Mouse (Mus musculus): ENCODE measurements around the gene Fmo5.

- TF ChIP-seq POLR2A (IDR thresholded peaks at IDR 0.05; ENCODE audit: low read depth, low read length) = no peak
- no peak for TF ChIP-seq CHD2 (IDR thresholded peaks at IDR 0.05; ENCODE audit: low read length)
- TF ChIP-seq CTCF (conservative IDR thresholded peaks at IDR 0.05 in 1 of 2, IDR thresholded peaks at IDR 0.05 in 1 of 2; ENCODE audit: low read depth in 2 of 2, low read length in 2 of 2) = no peak
- no peak for TF ChIP-seq E2F4 (IDR thresholded peaks at IDR 0.05; ENCODE audit: insufficient replicate concordance, low read depth, low read length)
- no peak for TF ChIP-seq GABPA (IDR thresholded peaks at IDR 0.05; ENCODE audit: insufficient replicate concordance, low read depth, low read length)
- no peak for TF ChIP-seq MAFK (IDR thresholded peaks at IDR 0.05; ENCODE audit: insufficient replicate concordance, low read length)
- no peak for TF ChIP-seq RCOR1 (conservative IDR thresholded peaks at IDR 0.05; ENCODE audit: low read depth, low read length)
- no peak for TF ChIP-seq ZC3H11A (IDR thresholded peaks at IDR 0.05; ENCODE audit: low read depth, low read length)
- TF ChIP-seq ZNF384 (IDR thresholded peaks at IDR 0.05; ENCODE audit: low read depth, low read length) = no peak
- TF ChIP-seq TBP (conservative IDR thresholded peaks at IDR 0.05; ENCODE audit: low read depth, low read length) = no peak
- no peak for TF ChIP-seq MAX (IDR thresholded peaks at IDR 0.05; ENCODE audit: low read length)
- no peak for TF ChIP-seq ETS1 (conservative IDR thresholded peaks at IDR 0.05; ENCODE audit: low read depth, low read length)
- no peak for TF ChIP-seq EP300 (IDR thresholded peaks at IDR 0.05; ENCODE audit: low read length)
These were observed 37.9 kb upstream of the Fmo5 start for GRCm38 (mm10) chr3:97590699-97591098.
